Mouse (Mus musculus) gastrocnemius, postnatal 4 days (tissue): Measurements from ENCODE around the gene Fyb. TPM values are rescaled to one million over a fixed set of nuclear protein-coding genes. Genes with fewer than 3 reads are reported as not detected.
A peak's percentile ranks its signal among the peaks of the same experiment; 100 is the strongest.

Experiments
- DNase-seq, 2 experiments: peaks; one replicate each; pipeline ENCODE4 v3.0.0; 2021 to 2022; ENCODE audit warnings: low spot score in 2 of 2, mixed read lengths in 2 of 2
- total RNA-seq, 2 experiments: library from RNA; stranded (reverse); gene quantifications; 2 replicates each; pipeline ENCODE4 v1.2.3; 2021

The Fyb gene
- total RNA-seq, 2 experiments from 2014 or later = 3.9 to 9.7 TPM

DNA sequence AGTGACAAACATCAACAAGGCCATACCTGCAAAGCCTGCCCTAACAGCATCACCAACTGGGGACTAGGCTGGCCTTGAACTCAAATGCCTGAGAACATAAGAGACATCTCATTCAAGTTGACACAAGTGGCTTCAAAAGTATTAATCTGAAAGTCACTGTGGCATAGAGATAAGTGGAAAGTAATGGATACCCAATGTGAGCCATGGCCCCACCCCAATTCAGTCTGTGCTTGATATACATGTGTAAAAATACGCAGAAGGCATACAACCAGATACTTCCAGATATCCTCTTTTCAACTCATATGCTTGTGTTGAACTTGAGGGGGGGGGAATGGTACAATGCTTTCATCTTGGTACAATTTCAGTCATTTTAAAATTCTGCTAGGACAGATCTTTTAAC, 124.4 kb downstream of the Fyb start:
- DNase-seq = no peak

DNA sequence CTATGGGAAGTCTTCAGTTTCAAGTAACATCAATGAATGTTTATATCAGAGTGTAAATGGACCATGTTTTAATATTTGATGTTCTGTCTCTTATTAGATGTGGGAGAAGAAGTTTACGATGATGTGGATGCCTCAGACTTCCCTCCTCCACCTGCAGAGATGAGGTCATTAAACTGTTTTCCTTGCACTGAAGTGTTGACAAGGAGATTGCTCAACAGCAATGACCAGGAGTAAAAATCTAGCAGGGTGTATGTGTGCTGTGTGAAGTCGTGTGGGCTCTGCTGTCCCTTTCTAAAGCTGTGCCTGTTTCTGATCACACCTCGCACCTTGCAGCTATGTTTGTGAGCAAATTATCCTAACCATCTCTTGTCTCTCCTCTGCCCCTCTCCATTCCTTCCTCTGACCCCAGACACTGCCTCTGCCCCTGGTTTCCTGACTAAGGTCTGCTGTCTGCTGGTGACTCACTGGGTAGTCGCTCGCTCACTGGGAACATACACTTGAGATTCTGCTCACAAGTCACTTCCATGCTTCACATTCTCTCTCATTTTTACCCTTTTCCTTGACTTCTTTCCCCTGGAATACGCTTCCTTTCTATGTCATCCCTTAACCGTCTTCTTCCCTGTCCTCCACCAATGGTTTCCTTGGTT, 126.2 kb downstream of the Fyb start:
- DNase-seq = no peak

DNA sequence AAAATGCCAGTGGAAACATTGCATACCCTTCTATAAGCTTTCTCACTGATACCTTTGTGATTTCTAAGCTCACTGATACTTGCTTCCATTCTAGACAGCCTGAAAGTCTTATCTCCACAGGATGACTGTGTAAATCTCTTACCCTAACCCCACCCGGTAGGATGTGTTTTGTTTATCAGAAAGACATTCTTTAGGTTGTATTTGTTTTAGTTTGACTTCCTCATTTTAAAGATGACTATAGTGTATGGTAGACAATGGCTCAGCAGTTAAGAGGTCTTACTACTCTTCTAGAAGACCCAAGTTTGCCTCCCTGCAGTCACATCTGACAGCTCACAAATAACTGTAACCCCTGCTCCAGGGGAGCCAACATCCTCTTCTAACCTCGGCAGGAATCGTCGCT, 130.4 kb downstream of the Fyb start:
- DNase-seq = no peak

DNA sequence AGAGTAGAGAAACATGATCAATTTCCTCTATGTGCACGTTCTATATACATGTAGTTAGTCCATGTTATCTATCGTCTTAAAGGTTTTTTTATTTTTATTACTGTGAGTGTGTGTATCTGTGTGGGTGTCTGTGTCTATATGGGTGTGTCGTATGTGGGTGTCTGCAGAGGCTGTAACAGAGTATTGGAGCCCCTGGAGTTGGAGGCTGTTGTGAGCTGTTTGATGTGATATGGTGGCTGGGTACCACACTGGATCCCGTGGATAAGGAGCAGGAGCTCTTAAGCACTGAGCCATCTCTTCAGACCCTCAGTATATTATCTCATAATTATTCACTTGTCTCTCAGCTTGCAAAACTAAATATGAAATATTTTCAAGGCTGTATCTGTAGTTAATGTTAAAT, 135.4 kb downstream of the Fyb start:
- DNase-seq = no peak

DNA sequence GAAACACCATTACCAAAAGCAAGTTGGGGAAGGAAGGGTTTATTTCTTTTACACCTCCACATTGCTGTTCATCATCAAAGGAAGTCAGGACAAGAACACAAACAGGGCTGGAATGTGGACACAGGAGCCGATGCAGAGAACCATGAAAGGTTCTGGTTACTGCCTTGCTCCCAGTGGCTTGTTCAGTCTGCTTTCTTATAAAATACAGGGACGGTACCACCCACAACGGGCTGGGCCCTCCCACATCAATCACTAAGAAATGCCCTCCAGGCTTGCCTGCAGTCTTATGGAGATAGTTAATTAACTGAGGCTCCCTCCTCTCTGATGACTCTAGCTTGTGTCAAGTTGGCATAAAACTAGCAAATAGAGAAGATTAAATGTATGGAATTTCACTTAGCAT, 139.3 kb downstream of the Fyb start:
- no peak for DNase-seq

DNA sequence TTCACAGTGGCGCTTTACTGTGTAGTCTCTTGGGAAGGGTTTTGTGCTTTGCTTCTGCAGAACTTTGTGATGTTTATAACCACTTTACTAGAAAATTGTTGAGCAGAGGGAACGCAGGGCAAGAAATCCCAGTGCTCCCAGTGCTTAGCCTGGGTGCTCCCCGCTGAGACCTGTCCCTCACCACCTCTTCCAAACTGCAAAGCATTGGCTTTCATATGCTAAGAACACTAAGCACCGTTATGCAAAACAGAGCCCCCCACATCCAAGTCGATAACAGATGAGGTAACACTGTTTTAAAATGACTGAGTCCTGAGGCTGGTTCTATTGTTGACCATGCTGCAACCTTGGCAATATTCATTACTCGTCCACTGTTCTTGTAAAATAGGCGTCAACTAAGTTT, 141.3 kb downstream of the Fyb start:
- DNase-seq = no peak

DNA sequence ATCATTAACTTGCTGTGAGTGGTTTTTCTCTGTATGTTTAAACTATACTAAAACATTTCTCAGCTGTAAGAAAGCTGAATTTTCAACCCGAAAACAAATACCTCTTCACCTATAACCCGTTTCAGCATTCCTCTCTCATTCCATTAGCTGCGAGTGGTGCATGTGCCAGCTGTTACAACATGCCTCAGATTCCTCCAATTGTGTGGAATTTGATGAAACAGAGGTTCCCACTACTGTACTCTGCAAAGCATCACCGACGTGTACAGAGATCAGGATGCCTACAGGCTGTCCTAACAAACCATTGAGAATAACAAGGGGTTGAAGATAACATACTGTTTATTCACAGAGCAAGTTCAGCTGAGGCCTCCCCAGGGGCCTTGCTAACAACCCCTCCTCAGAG, 143.4 kb downstream of the Fyb start:
- DNase-seq = no peak

DNA sequence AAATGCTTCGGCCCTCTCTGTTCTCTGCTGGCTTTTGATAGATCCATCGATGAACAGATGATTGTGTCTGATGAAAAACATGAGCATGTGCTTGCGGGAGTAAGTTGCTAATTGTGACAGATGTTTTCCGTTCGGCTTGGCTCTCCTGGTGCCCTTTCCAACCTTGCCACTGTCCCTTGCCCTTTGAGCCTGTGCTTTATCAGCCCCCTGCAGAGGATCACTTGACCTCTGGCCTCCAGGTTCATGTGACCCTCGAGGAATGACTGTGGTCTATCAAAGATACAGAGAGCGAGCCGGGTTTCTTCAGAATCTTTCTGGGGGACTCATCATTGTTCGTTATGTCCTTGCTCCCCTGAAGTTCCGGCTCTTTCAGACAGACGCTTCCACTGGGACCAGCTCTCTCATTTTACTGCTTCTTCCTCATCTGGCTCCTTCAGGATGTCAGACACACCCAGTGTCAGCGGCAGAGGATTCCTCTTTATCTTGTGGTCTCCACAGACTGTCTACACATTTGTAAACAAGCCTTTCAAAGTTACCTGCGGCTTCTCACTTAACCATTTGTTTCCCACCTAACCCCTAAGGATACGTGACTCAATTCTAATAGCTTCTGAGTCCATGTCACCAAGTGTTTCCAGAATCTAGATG, 146.3 kb downstream of the Fyb start:
- no peak for DNase-seq

DNA sequence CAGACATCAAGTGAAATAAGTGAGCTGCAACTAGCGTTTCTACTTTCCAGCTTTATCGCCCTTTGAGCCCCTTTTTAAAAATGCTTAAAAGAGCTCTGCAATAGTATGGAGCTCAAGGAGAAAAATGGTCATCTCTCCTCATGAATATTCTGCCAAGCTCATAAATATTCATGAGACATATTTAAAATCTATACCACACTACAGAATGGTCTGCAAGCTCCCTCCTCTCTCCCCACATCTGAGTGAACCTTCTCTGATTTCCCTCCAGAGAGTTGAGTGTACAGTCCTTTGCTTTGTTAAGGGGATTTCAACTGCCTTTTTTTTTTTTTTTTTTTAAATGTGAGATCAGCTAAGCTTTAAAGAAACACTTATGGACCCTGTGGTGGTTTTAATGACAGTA, 155.8 kb downstream of the Fyb start:
- DNase-seq = no peak

DNA sequence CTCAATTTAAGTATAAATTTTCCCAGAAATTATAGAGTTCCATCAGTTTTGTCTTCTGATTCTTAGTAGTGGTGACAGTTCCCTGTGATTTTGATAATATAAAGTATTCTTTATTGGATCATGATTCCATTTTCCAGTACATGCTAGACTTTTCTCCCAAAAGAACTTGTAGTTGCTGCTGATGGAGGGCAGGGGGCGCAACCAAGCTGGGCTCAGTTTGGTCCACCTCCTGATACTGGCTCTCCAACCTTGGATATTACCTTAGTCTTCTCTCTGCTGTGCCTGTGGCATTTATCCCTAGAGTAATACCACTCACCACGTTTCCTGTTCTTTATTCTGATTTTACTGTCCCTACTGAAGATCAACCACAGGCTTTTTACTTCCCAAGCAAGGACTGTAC, 179.5 kb downstream of the Fyb start:
- no peak for DNase-seq

DNA sequence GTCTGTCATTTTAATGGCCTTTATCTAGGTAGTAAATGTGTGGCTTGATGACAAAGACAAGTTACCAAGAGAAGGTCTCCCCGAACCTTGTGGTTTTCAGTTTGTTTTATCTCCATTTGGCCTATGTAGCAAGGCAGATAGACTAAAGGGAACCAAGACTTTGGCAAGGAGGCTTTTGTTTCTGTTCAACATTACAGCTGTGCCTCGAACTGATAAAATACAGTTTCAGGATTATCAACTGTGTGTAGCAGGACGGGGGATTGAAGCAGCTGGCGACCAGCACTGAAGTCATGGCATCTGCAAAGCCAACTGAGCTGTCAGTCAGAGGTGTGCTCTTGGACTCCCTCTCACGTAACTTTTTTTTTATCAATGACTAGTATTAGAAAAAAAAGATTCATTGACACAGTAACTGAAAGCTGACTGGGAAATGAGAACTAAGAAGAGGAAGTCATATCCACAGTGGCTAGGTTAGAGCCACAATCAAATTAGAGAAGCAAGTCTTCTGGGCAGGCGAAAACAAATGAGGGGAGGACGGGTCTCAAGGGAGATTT, 182.8 kb downstream of the Fyb start:
- no peak for DNase-seq

DNA sequence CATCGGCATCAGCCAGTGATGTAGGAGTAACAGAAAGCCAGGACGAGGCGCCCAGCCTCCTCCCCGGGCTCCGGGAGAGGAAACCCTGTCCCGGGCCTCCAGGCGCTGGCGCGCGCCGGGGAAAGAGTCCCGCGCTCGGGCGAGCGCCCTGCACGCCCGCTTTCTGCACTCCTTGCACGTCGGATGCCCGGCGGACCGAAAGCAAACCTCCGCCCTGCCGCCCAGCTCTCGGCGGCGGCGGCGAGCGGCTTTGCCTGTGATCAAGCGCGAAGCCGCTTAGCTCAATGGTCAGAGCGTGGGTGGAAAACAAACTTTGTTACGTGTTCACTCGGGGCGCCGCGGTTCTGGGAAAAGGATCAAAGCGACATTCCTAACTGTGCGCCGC, 184.9 kb downstream of the Fyb start:
- DNase-seq = peak; percentile 57 to 73

DNA sequence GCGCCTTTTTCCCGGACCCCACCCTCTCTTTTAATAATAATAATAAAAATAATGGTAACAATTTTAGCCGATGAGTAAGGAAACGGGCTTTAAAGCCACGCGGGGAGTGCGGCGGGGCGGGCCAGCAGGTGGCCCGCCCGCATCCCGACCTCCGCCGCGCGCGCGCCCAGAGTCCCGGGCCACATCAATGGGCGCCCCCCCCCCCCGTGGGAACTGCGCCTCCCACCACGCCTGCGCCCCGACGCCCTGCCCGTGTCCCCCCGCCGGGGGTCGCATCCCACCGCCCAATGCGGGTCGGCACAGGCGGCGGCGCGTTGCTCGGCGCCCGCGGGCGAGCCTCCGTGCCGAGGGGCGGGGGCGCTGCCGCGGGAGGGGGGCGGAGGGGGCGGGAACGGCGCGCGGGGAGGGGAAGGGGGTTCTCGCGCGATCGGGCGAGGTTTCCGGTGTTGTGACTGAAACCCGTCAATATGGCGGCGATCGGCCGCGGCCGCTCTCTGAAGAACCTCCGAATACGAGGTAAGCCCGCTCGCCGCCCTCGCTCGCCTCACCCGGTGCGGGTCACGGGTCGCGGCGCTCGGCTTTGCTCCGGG, 185.4 kb downstream of the Fyb start, which contains the start of gene Rictor:
Gene Rictor (plus strand): TSS at position 444 of the 590 bp plus-strand sequence.
- peak; percentile 77 to 90 for DNase-seq

DNA sequence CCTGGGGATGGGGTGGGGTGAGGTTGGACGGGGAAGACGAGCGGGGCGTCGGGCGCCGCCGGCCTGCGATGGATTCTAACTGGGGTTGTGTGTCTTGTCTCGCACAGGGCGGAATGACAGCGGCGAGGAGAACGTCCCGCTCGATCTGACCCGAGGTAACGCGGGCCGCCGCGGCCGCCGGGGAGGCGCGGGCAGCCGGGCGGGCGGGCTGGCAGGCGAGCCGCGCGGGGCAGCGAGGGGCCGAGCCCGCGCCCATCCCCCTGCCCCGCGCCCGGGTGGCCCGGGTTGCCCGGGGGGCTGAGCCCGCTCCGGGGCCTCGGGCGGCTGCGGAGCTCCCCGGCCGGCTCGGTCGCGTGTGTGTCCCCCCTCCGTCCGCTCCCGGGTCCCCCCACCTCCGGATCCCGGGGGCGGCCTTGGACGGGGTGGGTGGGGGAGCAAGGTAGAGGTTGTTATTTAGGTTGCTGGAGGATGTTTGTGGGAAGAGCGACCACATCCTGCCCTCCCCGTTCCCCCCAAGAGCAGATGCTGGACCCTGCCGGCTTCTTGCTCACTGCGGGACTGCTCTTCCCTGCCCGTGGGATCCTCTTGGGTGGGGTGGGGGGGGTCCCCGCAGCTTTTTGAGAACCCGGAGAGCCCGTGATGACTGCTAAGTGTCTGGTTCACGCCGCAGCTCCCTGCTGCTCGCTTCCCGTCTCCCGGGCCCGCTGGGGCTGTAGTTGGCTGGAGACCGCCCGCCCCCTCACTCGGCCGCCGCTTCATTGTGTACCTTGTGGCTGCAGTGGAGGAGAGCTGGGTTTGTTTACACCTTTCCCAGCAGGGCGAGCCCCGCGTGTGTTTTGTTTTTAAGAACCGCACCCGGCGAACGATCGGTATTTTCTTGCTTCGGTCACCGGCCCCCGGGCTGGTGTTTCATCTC, 186.1 kb downstream of the Fyb start:
- peak; percentile 17 to 42 for DNase-seq

DNA sequence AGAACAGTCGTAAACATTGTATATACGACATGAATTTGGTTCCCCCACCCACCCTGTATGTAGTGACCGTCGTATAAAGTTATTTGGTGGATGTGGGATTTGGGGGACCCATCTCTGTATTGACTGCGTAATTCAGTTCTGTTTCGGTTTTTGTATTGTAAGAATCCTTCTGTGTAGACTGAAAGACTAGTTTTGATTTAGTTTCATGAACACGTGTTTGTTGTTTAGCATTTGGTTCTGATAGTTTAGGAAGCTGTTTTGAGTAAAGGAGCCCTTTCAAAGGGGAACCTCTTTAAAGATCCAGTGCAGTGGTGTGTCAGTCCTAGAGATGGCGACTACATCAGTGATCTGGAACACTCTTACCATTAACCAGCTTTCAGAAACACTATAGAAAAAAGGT, 187.0 kb downstream of the Fyb start:
- DNase-seq = no peak

DNA sequence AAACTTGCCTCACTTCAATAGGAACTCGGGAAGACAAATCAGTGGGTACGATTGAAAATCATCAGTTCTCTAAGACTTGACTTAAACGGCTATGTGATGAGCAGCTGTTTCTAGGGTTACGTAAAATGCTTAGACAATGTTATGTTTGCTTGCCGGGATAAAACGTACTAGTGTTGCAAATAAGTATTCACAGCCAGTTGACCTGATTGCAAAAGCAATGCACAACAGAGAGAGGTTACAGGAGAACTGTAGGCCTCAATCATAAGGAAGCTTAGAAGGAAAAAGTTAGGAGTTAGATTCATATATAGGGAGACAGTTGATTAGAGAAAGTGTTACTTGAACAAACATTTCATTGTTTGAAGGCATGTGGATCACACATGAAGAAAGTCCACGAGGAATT, 187.7 kb downstream of the Fyb start:
- no peak for DNase-seq

DNA sequence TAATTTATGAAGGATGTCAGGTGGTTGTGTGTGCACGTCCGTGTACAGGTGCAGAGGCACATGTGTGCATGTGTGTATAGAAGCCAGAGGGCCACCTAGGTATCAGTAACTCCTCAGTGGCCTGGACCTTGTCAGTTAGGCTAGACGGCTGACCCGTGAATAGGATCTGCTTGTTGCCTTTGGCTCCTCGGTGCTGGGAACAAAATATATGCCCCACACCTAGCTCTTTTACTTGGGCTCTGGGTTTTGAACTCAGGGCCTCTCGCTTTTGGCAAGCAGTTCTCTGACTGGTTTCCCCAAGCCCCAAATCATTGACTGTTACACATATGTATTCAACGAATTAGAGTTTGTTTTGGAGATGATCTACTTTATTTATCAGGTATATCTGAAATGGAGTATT, 188.6 kb downstream of the Fyb start:
- DNase-seq = no peak
